Mouse (Mus musculus): ENCODE results near the gene Cxcl16. TPM values are rescaled to one million over a fixed set of nuclear protein-coding genes. Genes with fewer than 3 reads are reported as not detected.
"Not testable (repeated sequence)": the region's sequence is repeated elsewhere in the genome, so short reads cannot be mapped to it uniquely, and the experiment has no call there.

Gene Cxcl16
- polyA plus RNA-seq, 1 experiment from 2014 or later, result 7.8 TPM

- H3K9ac ChIP-seq (replicated peaks; ENCODE audit: low read depth, low read length), result no peak overlapping the region
- no peaks in the 10 kb centered on the region for H3K9me3 ChIP-seq (ENCODE audit: control insufficient read depth, low read depth, low read length)
- H3K4me2 ChIP-seq (replicated peaks; ENCODE audit: low read depth, low read length), result no peak overlapping the region
- H3K36me3 ChIP-seq (ENCODE audit: control insufficient read depth, insufficient read depth, low read length), result peaks cover 16% of the 10 kb centered on the region
- WGBS, result 90% methylated on average over 3 of the region's 3 CpGs
- H3K4me1 ChIP-seq (ENCODE audit: control insufficient read depth, insufficient read depth, low read length), result peaks cover 14% of the 10 kb centered on the region; the same call in 1 of the 2 replicates
- H3K27me3 ChIP-seq (ENCODE audit: control insufficient read depth, insufficient read depth, low read length), result no peaks in the 10 kb centered on the region
- H3K4me3 ChIP-seq (ENCODE audit: low read depth, low read length), result no peak overlapping the region
- H3K27ac ChIP-seq (ENCODE audit: low read length), result no peak overlapping the region
- ATAC-seq (ENCODE audit: insufficient number of reproducible peaks, insufficient read depth, low FRiP score, low read depth), result no peak
Measured at GRCm38 (mm10) chr11:70433951-70434350, 25.8 kb downstream of the Cxcl16 start.

GRCm38 (mm10) chr11:70433569-70433943 lies 26.2 kb downstream of the Cxcl16 start:
- H3K4me2 ChIP-seq (replicated peaks; ENCODE audit: low read depth, low read length), result peak overlapping the region; percentile 83
- ATAC-seq (ENCODE audit: insufficient number of reproducible peaks, insufficient read depth, low FRiP score, low read depth), result no peak
- H3K9ac ChIP-seq (replicated peaks; ENCODE audit: low read depth, low read length), result no peak overlapping the region
- H3K27ac ChIP-seq (ENCODE audit: low read length), result no peak overlapping the region
- no peaks in the 10 kb centered on the region for H3K27me3 ChIP-seq (ENCODE audit: control insufficient read depth, insufficient read depth, low read length)
- peaks cover 14% of the 10 kb centered on the region; the same call in 1 of the 2 replicates for H3K4me1 ChIP-seq (ENCODE audit: control insufficient read depth, insufficient read depth, low read length)
- peaks cover 13% of the 10 kb centered on the region for H3K36me3 ChIP-seq (ENCODE audit: control insufficient read depth, insufficient read depth, low read length)
- peak overlapping the region; percentile 70; the same call in 1 of the 2 replicates for H3K4me3 ChIP-seq (ENCODE audit: low read depth, low read length)
- WGBS, result 80% methylated on average over 1 of the region's 1 CpGs
- no peaks in the 10 kb centered on the region for H3K9me3 ChIP-seq (ENCODE audit: control insufficient read depth, low read depth, low read length)

DNA sequence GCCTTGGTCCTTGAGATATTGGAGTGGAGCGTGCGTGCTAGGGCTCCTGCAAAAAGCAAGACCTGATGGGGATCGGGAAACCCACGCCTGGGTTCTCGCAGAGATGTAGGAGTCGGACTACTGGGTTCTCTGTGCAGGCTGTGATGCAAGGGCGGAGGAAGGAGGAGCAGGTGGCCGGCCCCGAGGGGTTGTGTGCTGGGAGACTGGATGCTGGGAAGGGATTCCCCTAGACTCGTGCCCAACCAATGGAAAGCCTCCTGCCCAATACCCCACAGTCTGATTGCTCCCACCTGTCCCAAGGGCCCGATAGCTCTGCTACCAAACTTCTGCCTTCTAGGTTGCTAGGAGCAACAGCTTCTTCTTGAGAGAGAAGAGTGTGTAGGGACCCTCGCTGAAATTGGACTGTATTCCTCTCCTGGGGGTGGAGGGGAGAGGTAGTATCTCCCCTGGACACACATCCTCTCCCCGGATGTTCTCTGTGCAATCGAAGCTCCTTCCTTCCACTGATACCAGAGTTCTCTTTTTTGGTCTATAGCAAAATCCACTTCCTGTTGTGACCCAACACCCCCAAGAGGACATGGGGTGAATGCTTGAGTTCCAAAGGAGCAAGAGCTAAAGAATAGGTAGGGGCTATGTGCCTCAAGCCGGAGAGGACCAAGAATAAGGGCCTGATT lies 26.8 kb downstream of the Cxcl16 start:
- H3K36me3 ChIP-seq (ENCODE audit: control insufficient read depth, insufficient read depth, low read length), result peaks cover 7% of the 10 kb centered on the region; the same call in 1 of the 2 replicates
- peaks cover 14% of the 10 kb centered on the region; the same call in 1 of the 2 replicates for H3K4me1 ChIP-seq (ENCODE audit: control insufficient read depth, insufficient read depth, low read length)
- WGBS, result 8% methylated on average over 15 of the region's 15 CpGs
- ATAC-seq (ENCODE audit: insufficient number of reproducible peaks, insufficient read depth, low FRiP score, low read depth), result peak; percentile 20; the same call in 1 of the 2 replicates
- H3K9me3 ChIP-seq (ENCODE audit: control insufficient read depth, low read depth, low read length), result no peaks in the 10 kb centered on the region
- peak overlapping the region; percentile 83 for H3K4me2 ChIP-seq (replicated peaks; ENCODE audit: low read depth, low read length)
- H3K4me3 ChIP-seq (ENCODE audit: low read depth, low read length), result peak overlapping the region; percentile 70
- H3K27me3 ChIP-seq (ENCODE audit: control insufficient read depth, insufficient read depth, low read length), result no peaks in the 10 kb centered on the region
- H3K9ac ChIP-seq (replicated peaks; ENCODE audit: low read depth, low read length), result peak overlapping the region; percentile 65
- H3K27ac ChIP-seq (ENCODE audit: low read length), result peak overlapping the region; percentile 69

DNA sequence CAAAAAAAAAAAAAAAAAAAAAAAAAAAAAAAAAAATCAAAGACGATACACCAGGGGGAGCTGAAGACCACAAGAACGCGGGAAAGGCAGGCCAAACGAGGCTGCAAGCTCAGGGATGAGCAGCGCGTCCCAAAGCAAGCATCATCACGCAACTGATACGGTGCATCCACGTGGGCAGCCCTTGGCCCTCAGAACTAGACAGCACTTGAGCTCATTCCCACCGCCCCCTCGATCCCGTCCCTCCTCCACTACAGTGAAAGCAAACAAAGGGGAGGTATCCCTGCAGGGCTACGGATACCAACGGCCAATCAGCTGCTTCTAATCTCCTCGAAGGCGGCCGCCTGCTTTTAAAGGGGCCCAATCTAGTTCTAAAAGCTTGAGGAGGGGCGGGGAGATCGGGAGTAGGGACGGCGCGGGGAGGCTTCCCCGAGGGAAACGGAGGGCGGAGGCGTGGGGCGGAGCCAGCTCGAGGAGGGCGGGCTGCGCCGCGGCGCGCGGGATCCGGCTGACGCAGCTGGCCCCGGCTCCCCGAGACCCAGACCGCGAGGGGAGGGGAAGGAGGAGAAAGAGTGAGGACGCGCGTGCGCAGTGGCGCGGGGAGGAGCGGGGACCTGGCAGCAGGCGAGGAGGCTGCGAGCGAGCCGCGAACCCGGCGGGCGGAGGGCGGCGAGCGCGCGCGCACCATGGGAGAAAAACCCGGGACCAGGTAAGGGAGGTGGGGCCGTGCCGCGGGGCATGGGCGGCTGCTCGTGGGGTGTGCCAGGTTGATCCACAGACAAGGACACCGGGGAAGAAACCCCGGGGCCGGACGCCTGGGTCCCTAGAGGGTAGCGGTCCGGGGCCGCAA lies 27.5 kb downstream of the Cxcl16 start, which contains the start of gene Arrb2:
Gene Arrb2 (plus strand): TSS at position 588 of the 847 bp plus-strand sequence.
- peak within 1 kb of the TSS; percentile 70 for H3K4me3 ChIP-seq (ENCODE audit: low read depth, low read length)
- H3K36me3 ChIP-seq (ENCODE audit: control insufficient read depth, insufficient read depth, low read length), result peaks cover 6% of the 10 kb centered on the region; the same call in 1 of the 2 replicates
- H3K4me1 ChIP-seq (ENCODE audit: control insufficient read depth, insufficient read depth, low read length), result peaks cover 14% of the 10 kb centered on the region; the same call in 1 of the 2 replicates
- H3K9ac ChIP-seq (replicated peaks; ENCODE audit: low read depth, low read length), result peak within 1 kb of the TSS; percentile 65
- no peaks in the 10 kb centered on the region for H3K27me3 ChIP-seq (ENCODE audit: control insufficient read depth, insufficient read depth, low read length)
- WGBS, result under 1% methylated on average over 75 of the region's 75 CpGs
- ATAC-seq (ENCODE audit: insufficient number of reproducible peaks, insufficient read depth, low FRiP score, low read depth), result peak; percentile 95
- peak within 1 kb of the TSS; percentile 83 for H3K4me2 ChIP-seq (replicated peaks; ENCODE audit: low read depth, low read length)
- H3K9me3 ChIP-seq (ENCODE audit: control insufficient read depth, low read depth, low read length), result no peaks in the 10 kb centered on the region
- H3K27ac ChIP-seq (ENCODE audit: low read length), result peak within 1 kb of the TSS; percentile 69

GRCm38 (mm10) chr11:70431574-70431973 lies 28.2 kb downstream of the Cxcl16 start:
- peak overlapping the region; percentile 70 for H3K4me3 ChIP-seq (ENCODE audit: low read depth, low read length)

DNA sequence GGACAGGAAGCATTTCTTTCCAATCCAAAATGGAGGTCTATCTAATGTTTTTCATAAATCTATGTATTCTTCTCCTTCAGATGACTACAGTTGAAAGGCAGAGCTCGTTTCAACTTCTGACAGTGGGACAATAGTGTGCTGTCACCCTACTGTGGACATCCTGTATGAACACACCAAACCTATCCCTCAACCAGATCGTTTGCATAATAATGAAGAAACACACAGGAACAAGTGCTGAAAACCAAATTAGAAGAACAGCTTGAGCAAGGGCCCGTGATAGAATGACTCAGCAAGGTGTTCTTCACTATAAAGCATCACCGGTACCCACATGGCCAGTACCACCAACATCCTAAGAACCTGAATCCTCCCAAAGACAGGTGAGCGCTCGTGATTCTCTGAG lies 33.2 kb downstream of the Cxcl16 start:
- not testable (repeated sequence) for H3K9ac ChIP-seq (replicated peaks; ENCODE audit: low read depth, low read length); H3K36me3 ChIP-seq (ENCODE audit: control insufficient read depth, insufficient read depth, low read length); H3K9me3 ChIP-seq (ENCODE audit: control insufficient read depth, low read depth, low read length); H3K4me3 ChIP-seq (ENCODE audit: low read depth, low read length); H3K27ac ChIP-seq (ENCODE audit: low read length); ATAC-seq (ENCODE audit: insufficient number of reproducible peaks, insufficient read depth, low FRiP score, low read depth); H3K4me2 ChIP-seq (replicated peaks; ENCODE audit: low read depth, low read length); H3K4me1 ChIP-seq (ENCODE audit: control insufficient read depth, insufficient read depth, low read length); H3K27me3 ChIP-seq (ENCODE audit: control insufficient read depth, insufficient read depth, low read length)
- WGBS, result 78% methylated on average over 6 of the region's 6 CpGs

More at GRCm38 (mm10) chr11:70431574-70431973, 28.2 kb downstream of the Cxcl16 start:
- 28% methylated on average over 5 of the region's 5 CpGs for WGBS
- Histone ChIP-seq H3K27ac (ENCODE audit: low read length) (peak overlapping the region; percentile 69; the same call in 1 of the 2 replicates), H3K4me1 (ENCODE audit: control insufficient read depth, insufficient read depth, low read length) (peaks cover 14% of the 10 kb centered on the region; the same call in 1 of the 2 replicates), H3K36me3 (ENCODE audit: control insufficient read depth, insufficient read depth, low read length) (no peaks in the 10 kb centered on the region; the same call in 1 of the 2 replicates), H3K9me3 (ENCODE audit: control insufficient read depth, low read depth, low read length) (no peaks in the 10 kb centered on the region), H3K27me3 (ENCODE audit: control insufficient read depth, insufficient read depth, low read length) (no peaks in the 10 kb centered on the region), H3K9ac (replicated peaks; ENCODE audit: low read depth, low read length) (0 out of 2 replicates have a peak overlapping the region, but pooled peaks have one; percentile 18), H3K4me2 (replicated peaks; ENCODE audit: low read depth, low read length) (peak overlapping the region; percentile 34; the same call in 1 of the 2 replicates)
- no peak for ATAC-seq (ENCODE audit: insufficient number of reproducible peaks, insufficient read depth, low FRiP score, low read depth)

- no peak overlapping the region for H3K4me2 ChIP-seq (replicated peaks; ENCODE audit: low read depth, low read length)
- H3K4me3 ChIP-seq (ENCODE audit: low read depth, low read length), result no peak overlapping the region
- no peak overlapping the region for H3K9ac ChIP-seq (replicated peaks; ENCODE audit: low read depth, low read length)
- no peaks in the 10 kb centered on the region for H3K36me3 ChIP-seq (ENCODE audit: control insufficient read depth, insufficient read depth, low read length)
- no peak overlapping the region for H3K27ac ChIP-seq (ENCODE audit: low read length)
- ATAC-seq (ENCODE audit: insufficient number of reproducible peaks, insufficient read depth, low FRiP score, low read depth), result no peak
- H3K4me1 ChIP-seq (ENCODE audit: control insufficient read depth, insufficient read depth, low read length), result no peaks in the 10 kb centered on the region
- 34% methylated on average over 5 of the region's 5 CpGs for WGBS
- no peaks in the 10 kb centered on the region for H3K9me3 ChIP-seq (ENCODE audit: control insufficient read depth, low read depth, low read length)
- no peaks in the 10 kb centered on the region for H3K27me3 ChIP-seq (ENCODE audit: control insufficient read depth, insufficient read depth, low read length)
Measured at GRCm38 (mm10) chr11:70419486-70419885, 40.3 kb downstream of the Cxcl16 start.

DNA sequence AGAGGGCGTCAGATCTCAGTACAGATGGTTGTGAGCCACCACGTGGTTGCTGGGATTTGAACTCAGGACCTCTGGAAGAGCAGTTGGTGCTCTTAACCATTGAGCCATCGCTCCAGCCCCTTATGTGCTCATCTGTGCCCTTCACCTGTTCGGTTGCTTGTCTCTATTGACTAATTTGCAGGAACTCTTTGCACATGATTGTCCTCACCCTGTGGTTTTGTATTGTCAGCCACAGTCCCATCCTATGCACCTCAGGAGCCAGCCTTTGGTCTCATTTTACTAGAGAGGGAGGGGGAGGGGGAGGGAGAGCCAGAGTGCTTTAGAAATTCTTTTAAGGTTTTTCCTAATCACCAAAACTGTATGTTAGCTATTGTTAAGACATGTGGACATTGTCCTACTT lies 41.6 kb downstream of the Cxcl16 start:
- no peak overlapping the region for H3K9ac ChIP-seq (replicated peaks; ENCODE audit: low read depth, low read length)
- H3K4me3 ChIP-seq (ENCODE audit: low read depth, low read length), result no peak overlapping the region
- no peak for ATAC-seq (ENCODE audit: insufficient number of reproducible peaks, insufficient read depth, low FRiP score, low read depth)
- no peaks in the 10 kb centered on the region for H3K27me3 ChIP-seq (ENCODE audit: control insufficient read depth, insufficient read depth, low read length)
- no peaks in the 10 kb centered on the region for H3K9me3 ChIP-seq (ENCODE audit: control insufficient read depth, low read depth, low read length)
- 62% methylated on average over 4 of the region's 4 CpGs for WGBS
- H3K36me3 ChIP-seq (ENCODE audit: control insufficient read depth, insufficient read depth, low read length), result no peaks in the 10 kb centered on the region
- H3K4me1 ChIP-seq (ENCODE audit: control insufficient read depth, insufficient read depth, low read length), result no peaks in the 10 kb centered on the region
- no peak overlapping the region for H3K27ac ChIP-seq (ENCODE audit: low read length)
- H3K4me2 ChIP-seq (replicated peaks; ENCODE audit: low read depth, low read length), result no peak overlapping the region
